Mouse (Mus musculus): ENCODE measurements around the gene Blnk.

Blnk gene

DNA sequence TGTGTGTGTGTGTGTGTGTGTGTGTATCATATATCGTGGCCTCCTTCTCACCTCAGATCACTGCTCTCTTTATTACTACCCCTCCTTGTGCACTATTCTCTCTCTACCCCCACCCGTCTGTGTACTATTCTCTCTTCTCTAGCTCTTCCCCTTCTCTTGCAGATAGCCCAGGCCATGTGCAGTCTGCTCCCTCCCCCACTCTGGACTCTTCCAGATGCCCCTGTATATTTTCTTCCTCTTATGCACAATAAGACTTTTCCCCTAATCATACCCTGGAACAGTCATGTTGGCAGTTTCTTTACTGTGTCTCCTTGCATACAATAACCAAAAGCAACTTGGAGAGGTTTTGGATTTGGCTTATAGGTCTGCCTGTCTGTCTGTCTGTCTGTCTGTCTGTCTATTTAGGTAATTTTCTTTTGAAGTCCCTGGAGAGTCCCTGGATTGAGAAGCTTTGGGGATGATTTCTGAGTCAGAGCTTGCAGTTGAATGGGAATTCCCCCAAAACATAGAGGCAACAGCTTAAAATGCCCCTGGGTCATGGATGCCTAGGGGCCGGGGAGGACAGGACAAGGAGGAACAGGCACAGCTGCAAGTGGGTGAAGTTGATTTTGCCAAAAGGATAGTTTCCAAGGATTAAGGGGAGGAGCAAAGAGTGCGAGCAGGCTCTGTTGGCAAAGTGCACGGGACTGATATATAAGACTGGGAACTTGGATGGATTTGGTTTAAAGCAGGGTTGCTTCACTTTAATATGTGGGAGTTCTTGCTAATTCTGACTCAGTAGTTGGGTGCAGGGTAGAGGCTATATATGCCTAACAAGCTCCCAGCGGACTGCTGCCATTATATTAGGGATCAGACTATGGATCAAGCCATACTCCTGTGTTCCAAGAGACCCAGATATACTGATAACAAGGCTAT lies 29.1 kb downstream of the Blnk start:
- DNase-seq (ENCODE audit: low read depth, low spot score): no peak

DNA sequence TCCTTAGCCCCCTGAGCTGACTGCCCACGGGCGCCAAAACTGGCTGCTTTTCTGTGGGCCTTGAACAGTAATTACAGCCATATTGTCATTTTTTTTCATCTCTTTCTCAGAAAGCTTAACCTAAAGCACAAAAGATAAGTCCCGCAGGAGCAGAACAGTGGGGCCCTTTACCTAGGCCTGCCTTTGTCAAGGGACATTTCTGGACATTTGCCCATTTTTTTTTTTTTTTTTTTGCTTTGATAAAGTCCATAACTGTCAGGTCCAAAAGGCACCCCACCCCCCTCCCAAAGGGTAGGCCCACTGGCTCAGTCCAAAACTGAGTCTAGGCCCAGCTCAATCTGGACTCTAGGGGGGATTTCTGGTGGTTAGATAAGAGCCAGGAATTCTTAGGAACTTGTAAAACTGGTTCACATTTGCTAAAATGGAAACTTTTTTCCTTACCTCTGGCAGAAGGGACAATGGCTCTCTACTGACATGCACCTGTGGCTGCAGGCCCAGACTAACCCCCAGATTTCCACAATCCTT lies 29.9 kb downstream of the Blnk start:
- no peak for DNase-seq (ENCODE audit: low read depth, low spot score)

- DNase-seq (ENCODE audit: low read depth, low spot score): peak; percentile 65
Measured at GRCm38 (mm10) chr19:40962988-40963387, 31.3 kb downstream of the Blnk start.

DNA sequence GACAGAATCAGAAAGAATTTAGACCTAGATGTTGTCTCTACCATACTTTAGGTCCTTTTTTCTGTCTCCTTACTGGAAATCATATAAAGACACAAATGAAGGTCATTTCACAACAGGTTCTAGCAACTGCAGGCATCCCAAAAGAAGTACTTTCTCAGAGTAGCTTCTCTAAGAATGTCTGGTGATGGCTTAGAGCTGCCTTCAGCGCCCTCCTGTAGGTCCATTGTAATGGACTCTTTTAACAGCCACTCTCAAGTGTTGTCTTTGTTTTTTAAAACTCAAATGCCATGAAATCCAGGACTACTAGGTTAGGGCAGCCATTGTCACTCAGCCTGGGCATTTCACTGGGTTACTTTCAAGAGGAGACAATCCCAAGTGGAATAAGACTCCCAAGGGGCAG lies 35.4 kb downstream of the Blnk start:
- no peak for DNase-seq (ENCODE audit: low read depth, low spot score)

DNA sequence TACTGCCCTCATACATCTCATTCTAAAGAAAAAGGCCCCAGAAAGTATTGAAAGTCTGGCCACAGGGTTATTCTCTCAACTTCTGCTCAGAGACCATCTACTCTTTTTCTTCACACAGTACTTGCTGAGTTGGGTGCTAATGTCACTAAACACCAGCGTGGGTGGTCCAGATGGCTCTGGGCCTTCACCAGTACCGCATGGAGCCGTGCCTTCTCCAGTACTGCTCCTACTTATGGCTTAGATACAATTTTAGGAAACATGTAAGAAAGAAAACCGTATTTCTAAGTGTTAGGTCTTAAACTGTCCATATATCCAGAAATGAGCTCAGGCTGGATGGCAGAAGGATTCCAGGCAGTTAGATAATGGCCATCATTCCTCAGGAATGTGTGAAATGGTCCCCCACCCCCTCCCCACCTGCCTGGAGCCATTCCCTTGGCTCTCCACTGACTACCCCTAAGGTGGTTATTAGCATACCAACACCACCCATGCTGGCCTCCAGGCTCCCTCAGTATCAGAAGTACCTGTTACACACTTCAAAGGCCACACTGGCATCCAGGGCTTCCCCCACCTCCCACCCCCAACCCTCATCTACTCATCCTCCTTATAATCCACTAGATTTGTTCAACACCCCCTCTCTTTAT lies 47.3 kb downstream of the Blnk start:
- DNase-seq (ENCODE audit: low read depth, low spot score): no peak

DNA sequence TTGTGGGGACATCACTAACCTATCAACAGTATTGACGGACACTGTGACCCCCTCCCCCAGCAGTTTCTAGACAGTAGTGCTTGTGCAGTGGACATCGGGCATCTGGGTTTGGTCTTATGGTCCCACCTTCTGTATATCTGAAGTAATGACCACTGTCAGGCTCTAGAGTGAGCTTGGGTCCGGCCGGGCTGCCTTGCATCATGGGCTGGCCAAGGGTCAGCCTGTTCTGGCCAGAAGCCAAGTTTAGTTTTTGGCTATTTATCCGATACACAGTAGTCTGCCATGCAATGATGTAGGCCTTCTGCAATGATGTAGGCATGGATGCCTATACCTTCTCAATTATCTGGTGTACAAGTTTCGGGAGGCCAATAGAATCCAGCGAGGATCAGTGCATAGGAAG lies 50.8 kb downstream of the Blnk start:
- no peak for DNase-seq (ENCODE audit: low read depth, low spot score)

- no peak for DNase-seq (ENCODE audit: low read depth, low spot score)
Measured at GRCm38 (mm10) chr19:40936038-40936437, 58.3 kb downstream of the Blnk start.

- no peak for DNase-seq (ENCODE audit: low read depth, low spot score)
Measured at GRCm38 (mm10) chr19:40935376-40935775, 59.0 kb downstream of the Blnk start.

DNA sequence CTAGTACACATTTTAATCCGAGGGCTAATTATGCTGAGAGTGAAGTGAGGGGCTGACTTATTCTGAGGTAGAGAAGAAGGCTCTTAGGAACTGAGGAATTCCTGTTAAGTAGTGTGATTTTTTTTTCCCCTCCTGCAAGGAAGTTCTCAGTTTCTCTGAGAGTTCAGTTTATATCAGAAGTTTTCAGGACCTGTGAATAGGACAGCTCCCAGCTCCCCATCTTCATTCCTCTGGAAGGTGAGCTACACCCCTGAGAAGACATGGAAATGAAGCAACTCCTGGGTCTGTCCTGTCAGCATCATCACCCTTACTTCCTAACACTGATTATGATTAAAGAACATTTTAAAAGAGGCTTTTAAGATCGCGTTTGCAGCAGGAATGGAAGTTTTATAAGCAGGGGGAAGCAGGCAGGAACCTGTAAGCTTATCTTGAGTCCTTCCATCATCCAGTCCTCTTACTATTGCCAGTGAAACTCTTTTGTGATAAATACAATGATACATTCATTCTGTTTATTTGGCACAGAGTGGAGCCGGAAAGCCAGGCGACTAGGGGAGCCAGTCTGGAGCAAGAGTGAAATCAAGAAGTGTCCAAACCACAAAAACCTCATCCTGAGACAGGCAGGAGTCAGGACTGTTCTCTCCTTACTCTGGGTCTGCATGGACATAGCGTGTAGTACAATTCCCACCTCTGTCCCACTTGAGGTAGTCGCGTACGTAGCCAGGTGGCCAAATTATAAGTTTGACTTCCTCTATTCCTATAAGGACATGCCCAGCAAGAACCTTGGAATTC lies 62.6 kb downstream of the Blnk start:
- DNase-seq (ENCODE audit: low read depth, low spot score): peak; percentile 12

DNA sequence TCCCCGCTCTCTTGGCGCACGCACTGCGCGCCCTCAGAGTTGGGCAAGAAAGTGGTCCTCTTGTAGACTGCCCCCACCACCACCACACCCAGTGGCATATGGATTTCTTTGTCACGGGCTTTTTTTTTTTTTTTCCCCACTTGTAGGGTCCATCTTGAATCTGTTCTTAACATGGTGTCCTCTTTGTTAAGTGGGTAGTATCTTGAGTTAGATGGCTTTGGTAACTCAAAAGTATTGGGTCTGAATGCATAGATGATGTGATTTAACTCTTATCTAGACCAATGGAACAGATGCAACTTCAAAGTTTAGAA lies 99.0 kb downstream of the Blnk start:
- DNase-seq (ENCODE audit: low read depth, low spot score): no peak

DNA sequence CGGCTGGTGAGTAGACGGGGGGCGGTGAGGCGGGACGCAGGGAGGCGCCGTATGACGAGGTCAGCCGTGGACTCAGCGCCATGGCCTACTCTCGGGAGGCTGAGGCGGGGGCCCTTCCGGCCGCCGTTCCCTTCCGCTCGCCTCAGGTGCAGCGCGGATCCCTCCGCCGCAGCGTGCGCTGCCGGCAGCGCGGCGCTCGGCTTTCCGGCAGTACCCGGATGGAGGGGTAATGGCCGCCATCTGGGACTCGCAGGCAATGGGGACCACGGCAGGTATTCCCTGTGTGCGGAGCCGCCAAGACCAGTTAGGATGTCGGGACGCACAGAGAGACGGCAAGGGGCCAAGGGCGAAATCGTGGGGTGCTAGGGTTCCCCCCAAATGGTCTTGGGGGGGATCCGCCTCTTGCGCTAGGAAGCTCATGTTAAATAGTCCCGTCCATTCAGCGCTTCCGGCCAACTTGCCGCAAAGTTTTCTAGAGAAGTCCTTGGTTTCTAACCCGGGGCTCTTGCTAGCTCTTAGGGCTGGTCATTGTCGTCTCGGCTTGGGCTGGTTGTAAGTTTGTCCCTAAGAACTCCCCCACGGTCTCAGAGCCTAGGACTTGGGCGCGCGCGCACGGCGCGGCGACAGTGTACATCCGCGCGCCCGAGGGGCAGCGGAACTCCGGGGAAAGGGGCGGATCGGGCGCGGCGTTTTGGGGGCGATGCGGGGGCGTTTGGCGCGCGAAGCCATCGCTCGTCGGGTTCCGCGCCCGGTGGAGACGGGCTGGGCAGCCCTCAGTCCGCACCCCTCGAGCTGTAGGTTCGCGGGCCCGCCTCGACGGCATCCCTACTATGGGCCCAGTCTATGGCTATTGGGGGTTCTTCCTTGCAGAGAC lies 99.6 kb downstream of the Blnk start, which contains the start of gene Zfp518a:
Gene Zfp518a (plus strand): TSS at position 187 of the 874 bp plus-strand sequence.
- peak; percentile 96 for DNase-seq (ENCODE audit: low read depth, low spot score)

- DNase-seq (ENCODE audit: low read depth, low spot score): no peak
Measured at GRCm38 (mm10) chr19:40894071-40894506, 100.2 kb downstream of the Blnk start.

DNA sequence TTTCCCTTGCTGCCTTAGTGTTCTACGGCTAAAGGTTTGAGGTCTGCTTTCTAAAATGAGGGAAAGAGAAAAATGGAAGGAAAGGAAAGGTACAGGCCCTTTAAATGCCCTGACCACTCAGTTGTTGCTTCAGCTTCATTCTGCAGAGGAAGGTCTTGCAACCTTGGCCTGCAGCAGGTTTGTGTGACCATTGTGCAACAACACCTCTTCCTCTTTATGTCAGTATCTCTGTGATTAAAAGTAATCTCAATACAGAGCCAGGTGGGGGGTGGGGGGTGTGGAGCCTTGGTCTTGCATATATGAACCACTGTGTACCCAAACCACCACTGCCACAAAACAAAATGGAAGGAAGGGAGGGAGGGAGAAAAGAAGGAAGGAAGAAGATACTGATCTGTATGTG lies 105.4 kb downstream of the Blnk start:
- no peak for DNase-seq (ENCODE audit: low read depth, low spot score)

DNA sequence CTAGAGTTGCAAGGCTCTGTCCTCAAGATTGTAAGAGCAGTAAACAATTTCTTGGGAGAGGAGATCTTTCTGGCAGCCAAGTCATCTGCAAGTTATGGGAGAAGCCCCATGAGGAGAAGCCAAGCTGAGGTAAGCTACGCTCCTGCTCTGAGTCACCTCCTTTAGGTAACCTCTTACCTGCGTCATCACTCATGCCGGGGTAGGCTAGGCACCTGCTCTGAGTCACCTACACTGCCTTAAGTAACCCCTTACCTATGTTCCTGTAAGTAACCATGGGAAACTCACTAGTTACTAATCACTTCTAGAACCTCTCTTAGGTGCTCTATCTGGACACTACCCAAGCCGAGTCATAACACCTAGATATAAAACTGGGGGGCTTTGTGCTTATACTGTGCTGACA lies 112.6 kb downstream of the Blnk start:
- DNase-seq (ENCODE audit: low read depth, low spot score): no peak
